Mouse (Mus musculus) ES-E14 (cell line): ENCODE results near the gene Vps33b. TPM values are rescaled to one million over a fixed set of nuclear protein-coding genes. Genes with fewer than 3 reads are reported as not detected.

ENCODE experiments used
- DNase-seq: peaks from one replicate; pipeline ENCODE4 v3.0.0-alpha.2; 2013; ENCODE audit warnings: low read depth, low spot score
- H3K27ac ChIP-seq: 2 replicates; pipeline ENCODE4 v1.5.1; 2012; ENCODE audit warnings: low read depth, mild to moderate bottlenecking, low read length, moderate library complexity, mixed read lengths; ENCODE audit not compliant: poor library complexity, insufficient read depth, severe bottlenecking
- H3K36me3 ChIP-seq: 2 replicates; pipeline ENCODE4 v1.6.1; 2012; ENCODE audit warnings: mild to moderate bottlenecking, low read length, moderate library complexity, mixed read lengths; ENCODE audit not compliant: control insufficient read depth, poor library complexity, insufficient read depth, severe bottlenecking
- H3K4me1 ChIP-seq, 2 experiments: fragments of 150-350 bp in 1 of 2; sonication (generic) in 1 of 2; 2 replicates each; pipeline ENCODE4 v1.6.1; 2012; ENCODE audit warnings: low read length in 2 of 2, mild to moderate bottlenecking in 1 of 2, mixed read lengths in 1 of 2; ENCODE audit not compliant: control insufficient read depth in 2 of 2, insufficient read depth in 2 of 2, poor library complexity in 1 of 2
- H3K4me3 ChIP-seq, 2 experiments: fragments of 150-350 bp in 1 of 2; sonication (generic) in 1 of 2; 2 replicates each; pipeline ENCODE4 v1.5.1; 2012; ENCODE audit warnings: low read length in 2 of 2, low read depth in 1 of 2, mild to moderate bottlenecking in 1 of 2, mixed read lengths in 1 of 2; ENCODE audit not compliant: insufficient read depth in 1 of 2, poor library complexity in 1 of 2, severe bottlenecking in 1 of 2
- H3K9ac ChIP-seq: 2 replicates; pipeline ENCODE4 v1.6.1; 2012; ENCODE audit warnings: low read depth, mild to moderate bottlenecking, low read length, mixed read lengths; ENCODE audit not compliant: poor library complexity, insufficient read depth, severe bottlenecking
- H3K9me3 ChIP-seq: fragments of 150-350 bp; sonication (generic); 2 replicates; pipeline ENCODE4 v1.6.1; 2012; ENCODE audit warnings: low read depth, mild to moderate bottlenecking, low read length; ENCODE audit not compliant: control insufficient read depth, insufficient read depth
- CHD2 ChIP-seq: IDR thresholded peaks from 2 replicates; pipeline ENCODE4 v1.6.1; 2014; ENCODE audit warnings: mild to moderate bottlenecking, low read depth, low read length, inconsistent platforms
- HCFC1 ChIP-seq: IDR thresholded peaks from 2 replicates; pipeline ENCODE4 v1.6.1; 2012; ENCODE audit warnings: low read length, inconsistent platforms, borderline replicate concordance; ENCODE audit not compliant: insufficient read depth
- MAFK ChIP-seq: IDR thresholded peaks from 2 replicates; pipeline ENCODE4 v1.6.1; 2014; ENCODE audit warnings: mild to moderate bottlenecking, low read depth, low read length, inconsistent platforms; ENCODE audit not compliant: insufficient read depth
- ZC3H11A ChIP-seq: IDR thresholded peaks from 2 replicates; pipeline ENCODE4 v1.6.1; 2012; ENCODE audit warnings: low read depth, mild to moderate bottlenecking, inconsistent platforms, low read length, borderline replicate concordance
- ZNF384 ChIP-seq: IDR thresholded peaks from 2 replicates; pipeline ENCODE4 v1.6.1; 2012; ENCODE audit warnings: low read depth, low read length, inconsistent platforms
- in situ Hi-C, 2 experiments: fragments of 600-800 bp; cut with MboI; formaldehyde crosslinking; loops; one replicate each; pipeline ENCODE4 v1.15.1; 2025; ENCODE audit warnings: low sequenced_read_pairs in 2 of 2, inconsistent platforms in 1 of 2; ENCODE audit not compliant: unreplicated experiment in 2 of 2
- total RNA-seq: library from RNA; depleted of rRNA; stranded (reverse); fragments of 300-350 nt; gene quantifications from 2 replicates; pipeline ENCODE4 v1.2.3, GENCODE M21; 2012

Gene Vps33b
- total RNA-seq, 1 experiment: 21.1 TPM

GRCm38 (mm10) chr7:80269751-80270255, 354 bp downstream of the Vps33b start:
- Histone ChIP-seq H3K9me3 (no peaks in the 10 kb centered on the region), H3K4me3 (peak overlapping the region; percentile 74 to 96), H3K4me1 (no peaks in the 10 kb centered on the region), H3K9ac (peak overlapping the region; percentile 74), H3K27ac (no peak overlapping the region), H3K36me3 (peaks cover 11% of the 10 kb centered on the region)
- TF ChIP-seq MAFK (no peak), ZC3H11A (no peak), CHD2 (no peak), ZNF384 (no peak), HCFC1 (no peak)
- in situ Hi-C loops: no loop called here
- DNase-seq: no peak

- H3K4me1 ChIP-seq: no peaks in the 10 kb centered on the region
- H3K4me3 ChIP-seq: no peak overlapping the region
- DNase-seq: no peak
- no peaks in the 10 kb centered on the region for H3K9me3 ChIP-seq
- H3K9ac ChIP-seq: no peak overlapping the region
- in situ Hi-C loops: no loop called here
- H3K27ac ChIP-seq: no peak overlapping the region
- TF ChIP-seq HCFC1: no peak
- peaks cover 11% of the 10 kb centered on the region for H3K36me3 ChIP-seq
Observed at GRCm38 (mm10) chr7:80273456-80273855, 4.0 kb downstream of the Vps33b start.

- no peak overlapping the region for H3K9ac ChIP-seq
- TF ChIP-seq CHD2 (no peak), HCFC1 (no peak), ZC3H11A (no peak), ZNF384 (no peak), MAFK (no peak)
- H3K4me3 ChIP-seq: no peak overlapping the region
- in situ Hi-C loops: no loop called here
- peaks cover 14% of the 10 kb centered on the region for H3K36me3 ChIP-seq
- H3K9me3 ChIP-seq: no peaks in the 10 kb centered on the region
- no peak overlapping the region for H3K27ac ChIP-seq
- no peaks in the 10 kb centered on the region for H3K4me1 ChIP-seq
- DNase-seq: no peak
Observed at GRCm38 (mm10) chr7:80276374-80276773, 6.9 kb downstream of the Vps33b start.

DNA sequence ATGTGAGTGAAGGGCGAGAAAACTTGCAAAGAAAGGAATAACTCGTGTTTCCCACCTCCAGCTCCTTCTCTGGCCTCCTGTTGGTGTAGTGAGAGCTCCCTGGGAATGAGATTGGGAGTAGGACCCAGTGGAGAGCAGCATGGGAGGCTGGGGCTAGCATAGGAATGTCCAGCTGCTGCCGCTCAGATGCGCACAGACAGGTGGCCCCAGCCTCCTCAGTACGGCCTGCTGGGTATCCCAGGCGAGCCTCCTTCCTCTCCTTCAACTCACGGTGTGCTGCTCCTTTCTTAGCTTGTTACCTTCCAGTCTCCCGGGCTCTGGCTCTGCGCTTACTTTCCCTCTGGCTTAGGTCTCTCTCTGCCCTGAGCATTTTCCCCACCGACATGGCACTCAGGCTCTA, 10.6 kb downstream of the Vps33b start:
- no peak for TF ChIP-seq ZC3H11A
- no peak for TF ChIP-seq HCFC1
- no peak overlapping the region for H3K27ac ChIP-seq
- no peaks in the 10 kb centered on the region for H3K4me1 ChIP-seq
- in situ Hi-C loops: no loop called here
- no peaks in the 10 kb centered on the region for H3K9me3 ChIP-seq
- DNase-seq: no peak
- H3K9ac ChIP-seq: no peak overlapping the region
- H3K4me3 ChIP-seq: no peak overlapping the region
- peaks cover 20% of the 10 kb centered on the region for H3K36me3 ChIP-seq

DNA sequence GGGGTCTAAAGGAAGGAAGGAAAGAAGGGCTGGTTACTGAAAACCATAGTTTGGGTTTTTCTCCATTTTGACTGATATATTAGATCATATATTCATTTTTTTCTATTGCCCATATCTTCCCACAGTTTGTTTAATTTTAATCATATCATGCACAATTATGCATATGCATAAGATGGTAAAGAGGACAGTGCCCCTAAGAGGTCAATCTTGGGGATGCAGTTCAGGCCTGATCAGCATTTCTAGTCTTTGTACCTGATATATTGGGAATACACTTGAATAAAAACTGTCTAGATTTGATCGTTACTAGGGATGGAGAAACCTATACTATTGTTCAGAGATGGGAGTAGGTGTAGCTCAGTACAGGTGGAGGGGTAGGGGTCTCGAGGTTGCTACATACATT, 11.5 kb downstream of the Vps33b start:
- Histone ChIP-seq H3K4me3 (no peak overlapping the region), H3K36me3 (peaks cover 25% of the 10 kb centered on the region), H3K27ac (no peak overlapping the region), H3K4me1 (no peaks in the 10 kb centered on the region), H3K9ac (no peak overlapping the region), H3K9me3 (no peaks in the 10 kb centered on the region)
- no peak for DNase-seq
- in situ Hi-C loops: no loop called here
- no peak for TF ChIP-seq ZC3H11A
- no peak for TF ChIP-seq CHD2
- TF ChIP-seq ZNF384: no peak
- no peak for TF ChIP-seq HCFC1
- no peak for TF ChIP-seq MAFK
